Mouse (Mus musculus) spleen, adult 2 months (tissue): ENCODE data around the gene Fam3c. TPM values are rescaled to one million over a fixed set of nuclear protein-coding genes. Genes with fewer than 3 reads are reported as not detected.

Experiments used
- DNase-seq, 2 experiments: peaks; one replicate each; pipeline versions ENCODE4 v3.0.0 to v3.0.0-alpha.2; 2012 to 2021; ENCODE audit warnings: low spot score in 2 of 2, low read depth in 1 of 2
- H3K27ac ChIP-seq: fragments of 200-500 bp; 2 replicates; pipeline ENCODE4 v1.5.1; 2012; ENCODE audit warnings: low read length, inconsistent platforms; ENCODE audit not compliant: insufficient read depth
- H3K27me3 ChIP-seq: fragments of 200-500 bp; 2 replicates; pipeline ENCODE4 v1.6.1; 2012; ENCODE audit warnings: mild to moderate bottlenecking, moderate library complexity, low read length, inconsistent platforms; ENCODE audit not compliant: control insufficient read depth, insufficient read depth
- H3K36me3 ChIP-seq: fragments of 200-500 bp; 2 replicates; pipeline ENCODE4 v1.6.1; 2012; ENCODE audit warnings: mild to moderate bottlenecking, low read length, inconsistent platforms; ENCODE audit not compliant: control insufficient read depth, insufficient read depth
- H3K4me1 ChIP-seq: fragments of 200-500 bp; 2 replicates; pipeline ENCODE4 v1.6.1; 2011; ENCODE audit warnings: inconsistent platforms; ENCODE audit not compliant: control insufficient read depth, insufficient read depth, insufficient read length
- H3K4me3 ChIP-seq: fragments of 200-500 bp; 2 replicates; pipeline ENCODE4 v1.5.1; 2011; ENCODE audit warnings: mild to moderate bottlenecking, inconsistent platforms; ENCODE audit not compliant: insufficient read depth, insufficient read length; ENCODE audit errors: extremely low read depth
- CTCF ChIP-seq: fragments of 200-500 bp; IDR thresholded peaks from 2 replicates; pipeline ENCODE4 v1.5.1; 2011; ENCODE audit warnings: mild to moderate bottlenecking, inconsistent platforms; ENCODE audit not compliant: insufficient read depth, insufficient read length, insufficient replicate concordance; ENCODE audit errors: extremely low read depth
- POLR2A ChIP-seq: fragments of 200-500 bp; IDR thresholded peaks from 2 replicates; pipeline ENCODE4 v1.6.1; 2011; ENCODE audit warnings: low read depth, low read length, inconsistent platforms
- WGBS: fragments of 180-500 bp; shearing (Covaris S2); methylation state at CpG from one replicate; pipeline ENCODE4 v1.1.7; 2018; 5-methylcytosine and 5-hydroxymethylcytosine counted together
- polyA plus RNA-seq: library from polyadenylated mRNA; depleted of rRNA; stranded (reverse); fragments of >200 nt; gene quantifications from 2 replicates; pipeline ENCODE4 v1.2.3, GENCODE M21; 2012

The Fam3c gene
- polyA plus RNA-seq, 1 experiment: 3.9 TPM

DNA sequence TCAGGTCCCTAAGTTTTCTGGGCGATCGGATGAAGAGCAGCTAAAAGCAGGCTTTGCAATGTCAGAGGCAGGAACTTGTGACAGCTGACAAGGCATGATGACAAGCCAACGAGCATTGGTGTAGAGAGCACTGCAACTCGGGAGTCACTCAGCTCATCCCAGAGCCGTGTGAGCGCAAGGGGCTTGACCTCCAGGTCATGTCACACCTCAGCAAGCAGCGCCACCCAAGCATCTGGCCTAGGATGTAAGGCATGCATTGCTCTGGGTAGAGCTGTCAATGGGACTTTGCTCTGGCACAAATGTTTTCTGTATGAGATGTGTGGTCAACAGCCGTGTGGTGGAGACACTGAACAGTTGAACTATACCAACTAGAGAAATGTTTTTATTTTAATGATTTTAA is 28.1 kb downstream of the Fam3c start:
- Histone ChIP-seq H3K27me3 (no peaks in the 10 kb centered on the region), H3K4me3 (no peak overlapping the region), H3K27ac (no peak overlapping the region), H3K36me3 (peaks cover 7% of the 10 kb centered on the region), H3K4me1 (peaks cover 12% of the 10 kb centered on the region; the same call in 1 of the 2 replicates)
- TF ChIP-seq CTCF (no peak), POLR2A (no peak)
- DNase-seq: no peak
- 80% methylated on average over 8 of the region's 8 CpGs for WGBS

DNA sequence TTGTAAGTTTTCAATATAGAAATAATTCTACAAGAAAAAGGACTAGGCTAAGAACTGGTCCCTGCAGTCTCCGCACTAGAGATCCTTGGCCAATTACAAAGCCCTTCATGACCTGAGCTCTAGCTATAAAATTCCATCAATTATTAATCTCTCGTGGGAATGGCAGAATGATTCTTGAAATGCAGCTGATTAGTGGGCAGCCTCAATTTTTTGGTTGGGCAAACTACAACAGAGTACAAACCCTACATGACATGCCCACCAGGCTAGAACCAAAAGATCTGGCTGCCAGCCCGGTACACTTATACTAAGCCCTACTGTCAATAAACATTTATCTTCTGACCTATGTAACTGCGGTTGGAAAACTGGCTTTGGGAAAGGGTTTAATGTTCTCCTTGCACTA is 29.0 kb downstream of the Fam3c start:
- H3K27me3 ChIP-seq: no peaks in the 10 kb centered on the region
- no peak overlapping the region for H3K27ac ChIP-seq
- H3K36me3 ChIP-seq: peaks cover 7% of the 10 kb centered on the region
- WGBS: 88% methylated on average over 4 of the region's 4 CpGs
- TF ChIP-seq POLR2A (no peak), CTCF (no peak)
- DNase-seq: no peak
- peaks cover 9% of the 10 kb centered on the region; the same call in 1 of the 2 replicates for H3K4me1 ChIP-seq
- H3K4me3 ChIP-seq: no peak overlapping the region

DNA sequence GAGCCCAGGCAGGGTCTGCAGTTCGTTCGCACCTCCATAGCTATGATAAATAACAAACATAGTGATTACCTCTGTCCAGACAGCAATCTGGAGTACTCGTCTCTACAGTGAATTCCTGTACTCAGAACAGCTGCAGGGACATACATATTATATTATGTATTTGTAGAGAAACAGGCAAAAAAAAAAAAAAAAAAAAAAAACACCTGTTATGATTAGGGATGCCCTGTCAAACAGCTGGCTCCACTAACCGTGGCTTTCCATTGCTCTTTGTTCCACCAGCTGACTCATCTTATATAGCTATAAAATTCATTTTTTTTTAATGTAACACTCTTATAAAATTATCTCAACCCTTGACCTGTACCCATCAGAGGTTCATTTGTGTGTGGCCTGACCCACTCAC is 29.8 kb downstream of the Fam3c start:
- H3K4me1 ChIP-seq: peaks cover 3% of the 10 kb centered on the region; the same call in 1 of the 2 replicates
- no peak for DNase-seq

DNA sequence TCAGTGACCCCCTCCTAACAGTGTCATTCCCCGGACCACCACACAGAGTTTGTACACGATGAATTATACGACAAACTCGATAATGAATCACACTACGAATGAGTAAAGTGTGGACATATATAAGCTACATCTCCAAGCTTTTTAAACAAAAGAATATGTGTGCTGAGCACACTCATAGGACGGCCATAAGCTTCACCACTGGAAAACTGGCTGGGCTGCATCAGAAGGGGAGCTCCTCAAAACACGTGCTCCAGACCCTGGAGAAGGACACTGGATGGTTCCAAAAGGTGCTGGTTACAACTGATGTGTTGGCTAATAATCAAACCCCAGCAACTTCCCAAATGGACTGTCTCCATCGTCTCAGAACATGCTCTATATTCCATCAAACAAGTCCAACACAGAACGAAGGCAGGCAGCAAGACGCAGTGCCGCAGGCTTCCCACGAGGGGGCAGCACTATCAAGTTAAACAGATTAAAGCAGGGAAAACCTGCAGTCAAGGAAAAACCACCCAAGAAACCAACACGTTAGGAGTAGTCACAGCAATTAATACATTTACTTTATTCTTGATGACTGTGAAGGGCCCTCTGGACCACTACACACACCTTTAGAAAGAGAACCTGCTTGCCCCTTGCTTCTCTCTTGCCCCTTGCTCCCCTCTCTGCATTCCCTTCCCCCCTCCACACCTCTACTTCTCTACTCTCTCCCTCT is 30.5 kb downstream of the Fam3c start:
- no peak overlapping the region for H3K27ac ChIP-seq
- DNase-seq: peak in 1 of 2 experiments; percentile 70
- no peak for TF ChIP-seq POLR2A
- TF ChIP-seq CTCF: peak; percentile 92
- H3K4me1 ChIP-seq: peaks cover 3% of the 10 kb centered on the region; the same call in 1 of the 2 replicates
- H3K4me3 ChIP-seq: no peak overlapping the region
- H3K36me3 ChIP-seq: peaks cover 14% of the 10 kb centered on the region
- 55% methylated on average over 13 of the region's 13 CpGs for WGBS
- no peaks in the 10 kb centered on the region for H3K27me3 ChIP-seq

More for the DNA sequence above, 29.8 kb downstream of the Fam3c start:
- Histone ChIP-seq H3K27me3 (no peaks in the 10 kb centered on the region), H3K27ac (no peak overlapping the region), H3K36me3 (peaks cover 10% of the 10 kb centered on the region), H3K4me3 (no peak overlapping the region)
- WGBS: 70% methylated on average over 4 of the region's 4 CpGs
- TF ChIP-seq CTCF: no peak
- TF ChIP-seq POLR2A: no peak

DNA sequence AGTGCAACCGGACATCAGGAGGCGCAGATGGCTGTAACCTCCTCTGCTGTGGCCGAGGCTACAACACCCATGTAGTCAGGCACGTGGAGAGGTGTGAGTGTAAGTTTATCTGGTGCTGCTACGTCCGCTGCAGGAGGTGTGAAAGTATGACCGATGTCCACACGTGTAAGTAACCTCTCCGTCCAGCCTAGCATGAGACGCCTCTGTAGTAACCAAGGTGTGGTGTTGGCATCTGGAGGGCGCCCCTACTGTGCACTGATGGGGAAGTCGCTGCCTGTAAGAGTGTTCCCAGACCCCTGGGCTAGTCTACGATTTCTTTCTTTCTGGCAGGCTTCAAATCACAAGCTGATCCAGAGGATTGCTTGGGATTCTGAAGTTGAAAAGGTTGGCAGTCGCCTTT is 58.0 kb downstream of the Fam3c start:
- Histone ChIP-seq H3K27ac (no peak overlapping the region), H3K4me3 (no peak overlapping the region), H3K36me3 (peaks cover 2% of the 10 kb centered on the region; the same call in 1 of the 2 replicates), H3K4me1 (no peaks in the 10 kb centered on the region), H3K27me3 (no peaks in the 10 kb centered on the region)
- no peak for DNase-seq
- WGBS: 82% methylated on average over 14 of the region's 14 CpGs
- TF ChIP-seq POLR2A: no peak
- no peak for TF ChIP-seq CTCF

DNA sequence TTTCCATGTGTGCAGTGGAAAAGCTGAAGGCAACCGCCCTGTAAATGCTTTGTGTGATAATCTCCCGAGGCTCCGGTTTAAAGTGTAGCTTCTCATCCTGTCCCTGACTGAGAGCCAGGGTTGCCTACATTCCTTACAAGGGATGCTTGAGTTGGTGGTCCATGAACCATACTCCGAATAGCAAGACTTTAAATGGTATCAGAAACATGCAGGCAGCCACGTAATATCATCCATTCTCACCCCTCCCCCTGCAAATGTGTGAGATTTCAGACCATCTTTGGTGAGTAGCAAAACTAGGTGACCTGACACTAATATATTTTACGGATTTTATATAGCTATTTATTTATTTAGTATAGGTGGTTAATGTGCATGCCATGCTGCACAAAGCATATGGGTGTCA is 59.0 kb downstream of the Fam3c start:
- DNase-seq: no peak
- H3K4me1 ChIP-seq: no peaks in the 10 kb centered on the region
- no peak overlapping the region for H3K4me3 ChIP-seq
- H3K27me3 ChIP-seq: no peaks in the 10 kb centered on the region
- TF ChIP-seq POLR2A: no peak
- no peak for TF ChIP-seq CTCF
- H3K27ac ChIP-seq: no peak overlapping the region
- H3K36me3 ChIP-seq: peaks cover 2% of the 10 kb centered on the region; the same call in 1 of the 2 replicates
- 86% methylated on average over 6 of the region's 6 CpGs for WGBS

DNA sequence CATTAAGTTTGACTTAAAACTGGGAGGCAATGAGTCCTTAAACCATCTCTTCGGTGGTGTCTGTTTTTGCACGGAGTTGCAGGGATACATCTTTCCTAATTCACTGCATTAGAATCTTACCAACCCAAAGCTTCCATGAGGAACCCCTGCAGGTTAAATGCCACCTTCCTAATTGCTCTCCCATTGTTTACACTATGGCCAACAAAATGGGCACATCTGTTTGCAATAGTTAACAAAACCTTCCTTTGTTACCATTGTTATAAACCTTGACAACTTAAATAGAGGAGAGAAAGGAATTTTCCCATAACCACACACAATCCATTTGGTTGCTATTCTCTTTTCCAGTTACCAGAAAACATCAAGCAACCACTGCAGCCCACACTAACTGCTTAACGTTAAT is 62.1 kb downstream of the Fam3c start:
- Histone ChIP-seq H3K27me3 (peaks cover 6% of the 10 kb centered on the region; the same call in 1 of the 2 replicates), H3K4me1 (no peaks in the 10 kb centered on the region), H3K27ac (no peak overlapping the region), H3K36me3 (peaks cover 2% of the 10 kb centered on the region; the same call in 1 of the 2 replicates), H3K4me3 (no peak overlapping the region)
- no peak for DNase-seq
- WGBS: 73% methylated on average over 3 of the region's 3 CpGs
- TF ChIP-seq CTCF (no peak), POLR2A (no peak)

DNA sequence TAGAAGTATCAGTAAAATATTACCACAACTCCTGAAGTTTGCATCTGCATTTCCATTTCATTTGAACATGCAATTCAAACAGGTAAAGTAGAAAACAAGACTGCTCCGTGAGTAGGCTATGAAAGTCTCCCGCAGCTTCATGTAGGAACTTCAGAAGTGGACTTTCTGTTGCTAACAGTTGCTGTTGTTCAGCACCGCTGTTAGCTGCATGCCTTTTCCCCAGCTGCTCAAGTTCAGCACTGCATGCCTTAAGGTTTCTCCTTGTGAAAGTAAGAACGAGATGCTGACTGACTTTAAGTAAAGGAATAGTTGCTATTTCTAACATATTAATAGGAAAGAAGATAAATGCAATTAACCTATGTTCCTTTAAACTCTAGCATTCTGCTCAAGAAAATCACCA is 64.0 kb downstream of the Fam3c start:
- DNase-seq: no peak
- peaks cover 12% of the 10 kb centered on the region for H3K27me3 ChIP-seq
- no peaks in the 10 kb centered on the region for H3K36me3 ChIP-seq
- no peak overlapping the region for H3K4me3 ChIP-seq
- no peak for TF ChIP-seq POLR2A
- TF ChIP-seq CTCF: no peak
- no peaks in the 10 kb centered on the region for H3K4me1 ChIP-seq
- WGBS: 54% methylated on average over 4 of the region's 4 CpGs
- no peak overlapping the region for H3K27ac ChIP-seq
